Mouse (Mus musculus) hindbrain, embryonic 11.5 days (tissue): ENCODE data around the gene Bptf. TPM values are rescaled to one million over a fixed set of nuclear protein-coding genes. Genes with fewer than 3 reads are reported as not detected.
"Not testable (repeated sequence)": the region's sequence is repeated elsewhere in the genome, so short reads cannot be mapped to it uniquely, and the experiment has no call there.

ENCODE experiments used
- ATAC-seq: fragments of 200-750 bp; cut with Nextera tagmentation; 2 replicates; pipeline ENCODE4 v1.8.0; 2017; ENCODE audit warnings: mild to moderate bottlenecking, moderate TSS enrichment, moderate library complexity; ENCODE audit not compliant: low FRiP score
- DNase-seq: peaks from one replicate; pipeline ENCODE4 v3.0.0-alpha.2; 2015; ENCODE audit warnings: low spot score
- H3K27ac ChIP-seq: fragments of 300-500 bp; sonication (generic); 2 replicates; pipeline ENCODE4 v1.5.1; 2014; ENCODE audit warnings: mild to moderate bottlenecking, low read depth, low read length
- H3K27me3 ChIP-seq: fragments of 300-500 bp; sonication (generic); 2 replicates; pipeline ENCODE4 v1.6.1; 2014; ENCODE audit warnings: mild to moderate bottlenecking, low read length, moderate library complexity, mixed read lengths; ENCODE audit not compliant: control insufficient read depth, insufficient read depth
- H3K36me3 ChIP-seq: fragments of 300-500 bp; sonication (generic); 2 replicates; pipeline ENCODE4 v1.6.1; 2014; ENCODE audit warnings: mild to moderate bottlenecking, low read length, moderate library complexity, mixed read lengths; ENCODE audit not compliant: control insufficient read depth, insufficient read depth
- H3K4me1 ChIP-seq: fragments of 300-500 bp; sonication (generic); replicated peaks from 2 replicates; pipeline ENCODE4 v1.6.1; 2014; ENCODE audit warnings: low read length, mixed read lengths; ENCODE audit not compliant: control insufficient read depth, insufficient read depth
- H3K4me2 ChIP-seq: fragments of 300-500 bp; sonication (generic); replicated peaks from 2 replicates; pipeline ENCODE4 v1.6.1; 2014; ENCODE audit warnings: mild to moderate bottlenecking, low read depth, low read length
- H3K4me3 ChIP-seq: fragments of 300-500 bp; sonication (generic); 2 replicates; pipeline ENCODE4 v1.5.1; 2014; ENCODE audit warnings: low read depth, low read length
- H3K9ac ChIP-seq: fragments of 300-500 bp; sonication (generic); 2 replicates; pipeline ENCODE4 v1.6.1; 2014; ENCODE audit warnings: low read depth, low read length
- H3K9me3 ChIP-seq: fragments of 300-500 bp; sonication (generic); 2 replicates; pipeline ENCODE4 v1.6.1; 2016; ENCODE audit warnings: low read length; ENCODE audit not compliant: control insufficient read depth
- WGBS: fragments of 180-500 bp; shearing (Covaris S2); extraction: QIAGEN DNeasy Blood & Tissue Kit; methylation state at CpG from one replicate; pipeline ENCODE4 v1.1.7; 2014; 5-methylcytosine and 5-hydroxymethylcytosine counted together
- polyA plus RNA-seq: library from polyadenylated mRNA; unstranded; fragments of >200 nt; fragmentation: Nextera tagmentation; extraction: Ambion mirVana; gene quantifications from 2 replicates; pipeline ENCODE4 v1.2.1, GENCODE M21; 2014

Bptf gene
- polyA plus RNA-seq, 1 experiment from 2014 or later = 55.1 TPM

- DNase-seq (no peak), ATAC-seq (no peak)
- H3K27ac ChIP-seq = no peak overlapping the region
- H3K27me3 ChIP-seq = no peaks in the 10 kb centered on the region
- H3K4me2 ChIP-seq = no peak overlapping the region
- H3K4me1 ChIP-seq = no peaks in the 10 kb centered on the region
- H3K9ac ChIP-seq = no peak overlapping the region
- no peaks in the 10 kb centered on the region for H3K9me3 ChIP-seq
- WGBS = 89% methylated on average over 2 of the region's 2 CpGs
- H3K4me3 ChIP-seq = no peak overlapping the region
- no peaks in the 10 kb centered on the region for H3K36me3 ChIP-seq
Measured at GRCm38 (mm10) chr11:107142382-107142781, 10.5 kb upstream of the Bptf start.

DNA sequence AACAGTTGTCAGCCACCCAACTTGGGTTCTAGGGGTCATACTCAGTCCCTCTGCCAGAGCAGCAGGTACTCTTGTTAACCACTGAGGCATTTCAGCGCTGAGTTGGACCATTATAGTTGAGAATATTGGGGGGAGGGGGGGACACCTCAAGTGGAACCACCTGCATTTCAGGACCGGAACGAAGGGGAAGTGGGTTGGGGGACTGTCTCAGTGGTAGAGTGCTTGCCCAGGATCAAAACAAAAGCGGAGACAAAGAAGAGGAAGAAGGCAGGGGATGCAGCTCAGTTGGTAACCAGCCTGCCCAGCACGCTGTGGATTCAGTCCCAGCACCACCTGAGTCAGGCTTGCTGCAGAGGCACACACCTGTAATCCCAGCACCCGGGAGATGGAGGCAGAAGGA is 8.8 kb upstream of the Bptf start:
- Histone ChIP-seq H3K9ac (no peak overlapping the region), H3K27ac (no peak overlapping the region), H3K36me3 (no peaks in the 10 kb centered on the region), H3K9me3 (no peaks in the 10 kb centered on the region), H3K4me1 (no peaks in the 10 kb centered on the region), H3K27me3 (no peaks in the 10 kb centered on the region), H3K4me2 (no peak overlapping the region), H3K4me3 (no peak overlapping the region)
- 23% methylated on average over 6 of the region's 6 CpGs for WGBS
- DNase-seq (no peak), ATAC-seq (no peak)

GRCm38 (mm10) chr11:107138633-107139032 is 6.7 kb upstream of the Bptf start:
- Histone ChIP-seq H3K9ac (no peak overlapping the region), H3K4me2 (no peak overlapping the region), H3K36me3 (no peaks in the 10 kb centered on the region), H3K9me3 (no peaks in the 10 kb centered on the region), H3K27ac (no peak overlapping the region), H3K4me3 (no peak overlapping the region), H3K4me1 (no peaks in the 10 kb centered on the region), H3K27me3 (no peaks in the 10 kb centered on the region)
- ATAC-seq (no peak), DNase-seq (peak; percentile 19)
- WGBS = 80% methylated on average over 3 of the region's 3 CpGs

GRCm38 (mm10) chr11:107137593-107137992 is 5.7 kb upstream of the Bptf start:
- no peaks in the 10 kb centered on the region for H3K9me3 ChIP-seq
- H3K4me2 ChIP-seq = no peak overlapping the region
- no peaks in the 10 kb centered on the region for H3K27me3 ChIP-seq
- DNase-seq (no peak), ATAC-seq (no peak)
- H3K4me3 ChIP-seq = no peak overlapping the region
- H3K9ac ChIP-seq = no peak overlapping the region
- no peaks in the 10 kb centered on the region for H3K36me3 ChIP-seq
- H3K27ac ChIP-seq = no peak overlapping the region
- 95% methylated on average over 6 of the region's 6 CpGs for WGBS
- peaks cover under 1% of the 10 kb centered on the region; the same call in 1 of the 2 replicates for H3K4me1 ChIP-seq

DNA sequence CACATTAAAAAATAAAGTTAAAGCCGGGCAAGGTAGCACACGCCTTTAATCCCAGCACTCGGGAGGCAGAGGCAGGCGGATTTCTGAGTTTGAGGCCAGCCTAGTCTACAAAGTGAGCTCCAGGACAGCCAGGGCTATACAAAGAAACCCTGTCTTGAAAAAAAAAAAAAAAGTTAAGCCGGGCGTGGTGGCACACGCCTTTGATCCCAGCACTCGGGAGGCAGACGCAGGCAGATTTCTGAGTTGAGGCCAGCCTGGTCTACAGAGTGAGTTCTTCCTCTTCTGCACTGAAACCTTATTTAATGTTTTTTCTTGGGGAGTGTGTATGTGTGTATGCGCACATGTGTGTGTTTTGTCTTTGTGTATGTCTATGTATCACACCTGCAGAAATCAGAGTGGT is 4.5 kb upstream of the Bptf start:
- not testable (repeated sequence) for ATAC-seq, H3K9ac ChIP-seq, H3K9me3 ChIP-seq, DNase-seq, H3K4me2 ChIP-seq, H3K27ac ChIP-seq, H3K4me1 ChIP-seq, H3K36me3 ChIP-seq, H3K4me3 ChIP-seq, H3K27me3 ChIP-seq
- WGBS = 94% methylated on average over 10 of the region's 10 CpGs

DNA sequence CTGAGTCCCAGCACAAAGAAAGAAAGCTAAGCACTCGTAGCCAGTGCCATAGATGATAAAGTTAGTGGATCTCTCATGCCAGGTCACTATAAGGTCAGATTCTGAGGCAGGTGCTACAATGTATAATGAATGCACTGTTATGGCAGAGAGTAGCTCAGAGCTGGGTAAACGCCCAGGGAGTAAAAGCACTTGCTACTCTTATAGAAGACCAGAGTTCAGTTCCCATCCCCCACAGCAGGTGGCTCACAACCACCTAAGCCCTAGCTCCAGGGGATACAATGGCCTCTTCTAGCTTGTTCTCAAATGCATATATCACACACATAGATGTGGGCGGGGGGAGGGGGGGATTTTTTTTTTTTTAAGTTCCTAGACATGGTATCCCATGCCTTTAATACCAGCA is 3.8 kb upstream of the Bptf start:
- H3K4me3 ChIP-seq = no peak overlapping the region
- H3K4me2 ChIP-seq = no peak overlapping the region
- H3K9me3 ChIP-seq = no peaks in the 10 kb centered on the region
- no peaks in the 10 kb centered on the region for H3K36me3 ChIP-seq
- no peak for DNase-seq
- 53% methylated on average over 3 of the region's 3 CpGs for WGBS
- no peaks in the 10 kb centered on the region for H3K27me3 ChIP-seq
- H3K9ac ChIP-seq = no peak overlapping the region
- no peak for ATAC-seq
- no peak overlapping the region for H3K27ac ChIP-seq
- H3K4me1 ChIP-seq = peaks cover 4% of the 10 kb centered on the region; the same call in 1 of the 2 replicates

- H3K36me3 ChIP-seq = no peaks in the 10 kb centered on the region
- DNase-seq = no peak
- H3K4me2 ChIP-seq = peak overlapping the region; percentile 70
- peak overlapping the region; percentile 97 for H3K9ac ChIP-seq
- H3K9me3 ChIP-seq = no peaks in the 10 kb centered on the region
- H3K27me3 ChIP-seq = no peaks in the 10 kb centered on the region
- under 1% methylated on average over 16 of the region's 16 CpGs for WGBS
- peak overlapping the region; percentile 30; the same call in 1 of the 2 replicates for H3K27ac ChIP-seq
- peaks cover 4% of the 10 kb centered on the region; the same call in 1 of the 2 replicates for H3K4me1 ChIP-seq
- ATAC-seq = peak; percentile 61; the same call in 1 of the 2 replicates
- peak overlapping the region; percentile 84 for H3K4me3 ChIP-seq
Measured at GRCm38 (mm10) chr11:107132426-107132825, 499 bp upstream of the Bptf start.

- Histone ChIP-seq H3K36me3 (no peaks in the 10 kb centered on the region), H3K9me3 (no peaks in the 10 kb centered on the region), H3K27ac (peak overlapping the region; percentile 97), H3K27me3 (no peaks in the 10 kb centered on the region), H3K4me3 (peak overlapping the region; percentile 84), H3K4me2 (peak overlapping the region; percentile 57), H3K9ac (peak overlapping the region; percentile 97), H3K4me1 (peaks cover 4% of the 10 kb centered on the region; the same call in 1 of the 2 replicates)
- under 1% methylated on average over 27 of the region's 65 CpGs for WGBS
- DNase-seq (peak; percentile 76), ATAC-seq (peak; percentile 73)
Measured at GRCm38 (mm10) chr11:107130879-107131748, 813 bp downstream of the Bptf start.
